Mouse (Mus musculus) left cerebral cortex, postnatal 36 days (tissue): ENCODE measurements at regions not wholly inside any gene's neighbourhood (a gene's known extent, or its start where the extent isn't known, plus 50 kb on each side); places are given as distances from the start of the nearest gene placed in this dataset.
"Not testable (repeated sequence)": the region's sequence is repeated elsewhere in the genome, so short reads cannot be mapped to it uniquely, and the experiment has no call there.

Experiments
- DNase-seq, 2 experiments: peaks; one replicate each; pipeline ENCODE4 v3.0.0; 2021 to 2022; ENCODE audit warnings: low spot score in 2 of 2, mixed read lengths in 1 of 2
- intact Hi-C: fragments of 180-260 bp; cut with DNase I; formaldehyde crosslinking; loops from one replicate; pipeline ENCODE4 v1.15.1; 2025

DNA sequence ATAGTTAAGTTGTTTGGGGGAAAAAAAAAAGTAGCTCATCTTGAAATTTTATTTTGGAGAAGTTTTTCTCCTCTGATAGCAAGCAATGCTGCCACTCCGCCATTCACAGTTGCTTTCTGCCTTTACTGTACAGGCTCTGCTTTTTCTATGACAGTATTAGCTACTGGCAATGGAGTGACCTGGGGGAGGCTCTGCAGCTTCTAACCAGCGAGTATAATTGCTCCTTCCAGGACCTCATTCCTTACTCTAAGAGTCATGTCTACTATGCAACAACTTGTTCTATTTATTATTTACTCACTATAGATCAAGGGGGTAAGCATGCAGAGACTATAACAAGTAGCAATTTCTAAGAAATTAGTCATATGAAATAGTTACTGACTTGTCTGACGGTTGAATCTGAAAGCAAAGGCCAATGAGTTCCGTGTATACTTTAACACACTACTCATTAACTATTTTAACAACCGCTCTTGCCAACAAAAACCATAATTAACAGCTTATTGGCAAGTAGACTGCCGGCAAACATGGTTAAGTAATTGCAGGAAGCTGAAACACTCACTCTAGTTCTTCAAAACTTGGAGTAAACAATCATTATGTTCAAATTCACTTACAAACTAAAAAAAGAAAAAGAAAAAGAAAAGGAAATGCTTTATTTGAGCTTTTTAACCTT lies 432.9 kb upstream of the B3galt2 start:
- intact Hi-C loops = loop anchor here (2.0 kb wide), 1 partner anchor 155 kb away; no protein-coding TSS in a partner anchor
- no peak for DNase-seq

DNA sequence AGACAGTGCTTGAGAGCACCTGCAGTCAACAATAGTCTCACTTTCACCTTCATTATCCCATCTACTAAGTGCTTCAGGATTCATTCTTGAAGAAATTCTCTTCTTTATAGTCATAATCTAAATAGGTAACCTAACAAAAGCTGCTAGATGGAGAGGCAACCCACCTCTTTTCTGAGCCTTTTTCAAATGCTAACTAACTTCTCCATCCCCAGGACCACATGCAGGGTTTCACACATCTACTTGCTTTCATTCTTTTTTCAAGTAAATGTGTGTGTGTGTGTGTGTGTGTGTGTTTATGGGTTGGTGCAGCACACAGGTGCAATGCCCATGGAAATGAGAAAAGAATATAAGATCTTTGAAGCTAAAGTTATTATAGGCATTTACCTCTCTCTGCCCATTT lies 423.1 kb upstream of the B3galt2 start:
- no peak for DNase-seq
- intact Hi-C loops = no loop called here

DNA sequence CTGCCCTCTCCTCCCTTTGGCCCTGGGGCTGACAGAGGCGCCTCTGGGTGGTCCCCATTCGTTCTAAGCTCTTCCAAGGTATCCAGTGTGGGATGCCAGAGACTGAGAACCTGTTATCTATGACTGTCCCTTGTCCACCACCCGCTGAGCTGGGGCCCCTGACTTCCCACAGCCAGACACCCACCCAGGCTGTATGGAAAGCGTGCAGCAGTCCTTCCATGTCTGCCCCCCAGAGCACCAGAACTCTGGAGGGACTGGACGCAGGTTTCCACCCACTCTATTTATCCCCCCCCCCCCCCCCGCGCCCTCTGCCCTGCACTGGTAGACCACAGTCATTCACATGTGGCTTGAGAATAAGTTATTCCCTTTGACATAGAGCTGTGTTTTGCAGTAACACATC lies 408.5 kb upstream of the B3galt2 start:
- intact Hi-C loops = no loop called here

DNA sequence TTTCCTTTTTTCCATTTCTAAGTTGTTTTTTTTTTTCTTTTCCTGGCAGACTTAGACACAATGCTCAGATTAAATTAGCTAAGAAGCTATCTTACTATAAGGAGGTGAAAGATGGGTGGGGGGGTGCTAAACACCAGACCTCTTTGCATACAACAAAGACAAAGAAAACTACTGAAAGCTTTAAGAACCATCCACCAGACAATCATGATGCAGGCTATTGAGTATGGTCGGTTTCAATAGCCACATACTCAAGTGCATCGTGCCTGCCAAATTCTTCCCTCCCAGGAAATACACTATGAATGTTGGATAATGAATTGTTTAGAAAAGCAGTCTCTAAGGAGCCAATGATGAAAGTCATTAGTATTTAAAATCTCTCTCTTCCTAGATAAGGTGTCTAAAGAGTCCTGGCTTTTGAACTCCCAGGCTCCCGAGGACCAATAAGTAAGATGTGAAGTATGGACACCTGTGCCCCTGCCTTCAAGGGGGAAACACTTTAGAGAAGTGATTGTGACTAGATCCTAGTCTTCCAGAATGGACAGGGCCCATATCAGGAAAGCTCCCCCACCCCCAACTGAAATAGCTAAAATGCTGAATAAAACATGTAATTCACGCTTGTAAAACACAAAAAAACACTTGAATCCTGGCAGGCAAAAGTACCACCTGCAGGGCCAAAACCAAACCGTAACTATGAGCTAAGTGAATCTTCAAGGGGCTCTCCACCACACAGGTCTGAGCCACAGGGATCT lies 381.8 kb upstream of the B3galt2 start:
- intact Hi-C loops = no loop called here
- no peak for DNase-seq

More for the DNA sequence above, 408.5 kb upstream of the B3galt2 start:
- no peak for DNase-seq

DNA sequence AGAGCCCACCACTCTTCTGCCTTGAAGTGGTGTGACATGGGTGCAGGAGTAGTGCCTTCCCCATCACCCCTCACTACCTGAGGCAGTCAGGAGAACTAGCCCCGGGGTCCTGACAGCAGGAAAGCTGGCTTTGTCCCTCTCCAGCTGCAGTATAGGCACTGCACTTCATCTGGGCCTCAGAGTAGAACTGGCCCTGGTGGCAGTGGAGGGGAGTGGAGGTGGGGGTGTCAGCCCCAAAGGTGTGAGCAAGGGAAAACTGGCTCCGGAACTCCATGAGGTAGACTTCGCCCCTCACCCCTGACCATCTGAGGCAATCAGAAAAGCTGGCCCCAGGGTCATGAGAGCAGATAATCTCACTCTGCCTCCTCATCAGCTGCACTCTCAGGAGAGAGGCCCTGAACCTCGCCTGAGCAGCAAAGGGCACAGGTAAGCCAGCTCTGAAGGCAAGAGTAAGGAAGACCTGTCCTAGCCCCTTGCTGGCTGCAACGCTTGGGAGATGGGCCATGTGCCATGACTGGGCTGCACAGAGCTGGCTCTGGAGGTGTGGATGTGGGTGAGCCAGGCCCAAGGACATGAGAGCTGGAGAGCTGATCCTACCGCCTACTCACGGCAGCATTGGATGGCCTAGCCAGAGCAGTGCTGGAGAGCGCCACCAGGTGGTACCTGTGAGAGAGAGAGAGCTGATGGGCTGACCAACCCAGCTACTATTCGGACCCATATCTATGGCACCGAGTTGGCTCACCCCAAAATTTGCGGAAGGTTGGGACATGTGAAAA lies 377.0 kb upstream of the B3galt2 start:
- DNase-seq = no peak
- intact Hi-C loops = no loop called here

DNA sequence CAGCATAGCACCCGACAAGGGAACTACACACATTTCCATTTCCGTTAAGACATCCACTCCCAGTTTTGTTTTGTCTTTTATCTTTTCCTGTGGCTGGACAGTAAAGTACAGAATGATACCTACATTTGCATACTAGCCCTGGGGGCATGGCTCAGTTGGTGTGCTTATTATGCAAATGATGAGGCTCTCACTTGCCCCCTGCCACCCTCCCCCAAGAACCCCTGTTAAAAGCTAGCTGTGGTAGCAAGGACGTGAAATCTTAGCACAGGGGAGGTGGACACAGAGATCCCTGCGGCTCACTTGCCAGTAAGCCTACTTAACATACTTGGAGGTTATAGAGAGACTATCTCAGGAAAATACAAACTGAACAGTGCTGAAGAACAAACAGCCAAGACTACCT lies 375.2 kb upstream of the B3galt2 start:
- intact Hi-C loops = no loop called here
- DNase-seq = no peak

DNA sequence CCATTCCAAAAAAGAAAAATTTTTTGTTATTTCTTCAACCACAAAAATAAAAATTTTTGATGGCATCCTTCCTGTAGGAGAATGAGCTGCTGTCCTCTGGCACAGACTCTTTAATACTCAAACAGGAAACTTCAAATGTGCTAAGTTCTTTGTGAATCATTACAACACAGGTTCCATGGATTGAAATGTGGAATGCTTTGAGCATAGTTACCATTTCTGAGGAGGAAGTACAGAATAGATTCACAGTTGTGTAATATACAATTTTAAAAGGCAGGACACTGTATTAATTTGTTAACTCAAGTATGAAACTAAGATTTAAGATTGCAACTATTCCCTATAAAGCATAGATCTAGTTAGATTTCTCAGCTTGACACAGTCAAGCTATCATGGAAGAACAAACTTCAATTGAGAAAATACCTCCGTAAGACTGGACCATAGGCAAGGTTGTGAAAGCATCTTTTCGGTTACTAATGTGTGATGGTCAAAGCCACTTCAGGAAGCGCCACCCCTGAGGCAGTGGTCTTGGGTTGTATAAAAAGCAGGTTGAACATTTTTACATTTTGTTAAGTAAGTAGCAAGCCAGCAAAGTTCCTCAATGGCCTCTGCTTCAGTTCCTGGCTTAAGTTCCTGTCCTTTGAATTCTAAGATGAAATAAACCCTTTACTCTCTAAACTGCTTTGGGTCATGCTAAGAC lies 354.0 kb upstream of the B3galt2 start:
- intact Hi-C loops = no loop called here
- no peak for DNase-seq

DNA sequence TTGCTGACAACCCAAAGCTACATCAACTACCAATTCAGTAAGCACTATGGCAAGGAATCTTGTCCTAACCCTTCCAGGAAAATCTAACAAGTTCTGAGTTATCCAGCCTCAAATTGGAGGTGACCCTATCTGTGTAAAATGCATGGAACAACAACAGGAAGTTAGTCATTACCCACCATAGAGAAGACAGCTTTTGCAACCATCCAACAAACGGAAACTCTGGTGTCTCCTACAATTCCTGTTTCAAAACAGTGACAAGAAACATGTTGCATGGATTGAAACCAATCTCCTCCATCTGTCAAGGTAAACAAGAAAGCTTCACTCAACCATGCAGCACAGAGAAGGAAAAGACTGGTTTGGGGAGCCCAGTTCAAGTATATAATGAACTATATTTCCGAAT lies 353.0 kb upstream of the B3galt2 start:
- intact Hi-C loops = no loop called here
- no peak for DNase-seq

DNA sequence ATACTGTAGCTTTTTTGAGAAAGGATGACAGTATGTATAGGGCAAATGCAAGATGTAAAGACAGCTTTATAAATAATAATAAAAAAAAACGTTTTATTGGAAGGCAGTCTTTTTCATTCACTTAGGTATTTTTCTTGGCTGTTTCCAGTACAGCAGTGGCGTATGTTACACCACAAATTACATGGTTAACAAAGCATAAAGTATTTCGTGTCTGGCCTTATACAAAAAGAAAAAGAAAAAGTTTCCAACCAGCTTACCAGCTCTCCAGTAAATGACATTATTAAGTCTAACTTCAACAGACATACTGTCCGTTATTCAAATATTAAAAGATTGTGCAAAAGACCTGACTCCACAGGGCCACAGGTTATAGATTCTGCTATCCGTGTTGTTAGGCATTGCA lies 343.9 kb upstream of the B3galt2 start:
- intact Hi-C loops = no loop called here
- DNase-seq = no peak

DNA sequence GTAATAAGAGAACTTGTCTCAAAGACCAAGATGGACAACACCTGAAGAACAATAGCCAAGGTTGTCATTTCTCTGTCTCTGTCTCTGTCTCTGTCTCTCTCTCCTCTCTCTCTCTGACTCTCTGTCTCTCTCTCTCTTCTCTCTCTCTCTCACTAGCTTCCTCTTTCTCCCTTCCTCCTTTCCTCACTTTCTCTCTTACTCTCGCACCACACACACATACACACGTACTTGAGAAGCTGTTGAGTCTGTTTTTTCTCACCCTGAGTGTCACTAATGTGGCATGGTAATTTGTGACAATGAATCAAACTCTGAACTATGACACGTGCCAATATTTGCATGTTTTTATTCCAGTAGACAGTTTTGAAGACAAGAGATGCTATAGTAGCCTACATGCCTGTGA lies 333.1 kb upstream of the B3galt2 start:
- DNase-seq = no peak
- intact Hi-C loops = no loop called here

DNA sequence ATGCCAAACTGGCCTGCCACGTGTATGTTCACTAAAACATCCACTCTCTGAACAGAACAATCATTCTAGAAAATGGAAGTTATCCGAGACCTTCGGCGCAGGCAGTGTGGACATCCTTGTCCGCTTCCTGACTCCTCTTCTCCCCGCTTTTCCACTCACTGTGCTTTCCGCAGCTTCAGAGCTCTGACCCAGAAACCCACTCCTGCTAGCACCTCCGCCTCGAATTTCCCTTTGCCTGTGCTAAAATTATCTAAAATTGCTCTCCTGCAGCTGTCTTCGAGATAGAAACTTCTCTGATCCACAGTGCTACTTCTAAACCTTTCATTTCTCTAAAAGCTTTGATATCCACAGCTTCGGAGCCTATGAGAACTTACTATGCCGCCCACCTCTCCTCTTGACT lies 322.1 kb upstream of the B3galt2 start:
- DNase-seq = peak in 1 of 2 experiments; percentile 29
- intact Hi-C loops = no loop called here

DNA sequence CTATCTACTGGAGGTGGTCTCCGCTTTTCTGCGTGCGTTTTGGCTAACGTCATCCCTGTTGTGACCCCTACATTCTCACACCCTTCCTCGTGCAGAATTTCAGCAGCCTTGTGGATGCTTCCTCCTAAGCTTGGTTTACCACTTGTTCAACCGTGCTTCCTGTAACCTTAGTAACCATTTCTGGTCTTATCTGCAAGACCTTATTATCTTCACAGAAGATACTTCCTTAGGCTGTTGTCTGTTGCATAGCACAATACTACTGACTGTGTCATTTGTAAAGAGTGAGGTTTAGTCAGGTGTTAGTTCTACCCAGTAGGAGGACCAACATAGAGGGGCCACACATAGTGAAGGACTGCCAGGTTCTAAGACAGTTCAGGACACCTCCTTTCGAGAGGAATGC lies 320.9 kb upstream of the B3galt2 start:
- intact Hi-C loops = no loop called here
- no peak for DNase-seq

DNA sequence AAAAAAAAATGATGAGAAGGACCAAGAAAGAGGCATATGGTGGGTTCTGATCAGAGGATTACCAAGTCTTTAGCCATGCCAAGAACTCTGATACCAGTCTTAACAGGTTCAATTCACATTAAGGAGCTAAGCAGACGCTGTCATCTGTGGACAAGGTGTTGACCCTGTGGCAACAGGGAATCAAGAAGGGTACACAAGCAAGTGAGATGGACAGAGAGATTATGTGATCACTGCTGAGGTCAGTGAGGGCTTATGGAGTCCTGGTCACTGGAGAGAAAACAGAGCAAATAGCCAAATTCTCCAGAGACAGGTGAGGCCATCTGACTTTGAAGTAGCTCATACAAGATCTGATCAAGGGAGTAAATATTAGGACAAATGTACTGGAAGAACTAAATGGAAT lies 289.1 kb upstream of the B3galt2 start:
- no peak for DNase-seq
- intact Hi-C loops = no loop called here

DNA sequence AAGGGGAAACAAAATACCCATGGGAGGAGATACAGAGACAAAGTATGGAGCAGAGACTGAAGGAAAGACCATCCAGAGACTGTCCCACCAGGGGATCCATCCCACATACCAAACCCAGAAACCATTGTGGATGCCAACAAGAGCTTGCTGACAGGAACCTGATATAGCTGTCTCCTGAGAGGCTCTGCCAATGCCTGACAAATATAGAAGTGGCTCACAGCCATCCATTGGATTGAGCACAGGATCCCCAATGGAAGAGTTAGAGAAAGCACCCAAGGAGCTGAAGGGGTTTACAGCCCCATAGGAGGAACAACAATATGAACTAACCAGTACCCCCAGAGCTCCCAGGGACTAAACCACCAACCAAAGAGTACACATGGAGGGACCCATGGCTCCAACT lies 280.2 kb upstream of the B3galt2 start:
- DNase-seq, intact Hi-C loops: not testable (repeated sequence)

DNA sequence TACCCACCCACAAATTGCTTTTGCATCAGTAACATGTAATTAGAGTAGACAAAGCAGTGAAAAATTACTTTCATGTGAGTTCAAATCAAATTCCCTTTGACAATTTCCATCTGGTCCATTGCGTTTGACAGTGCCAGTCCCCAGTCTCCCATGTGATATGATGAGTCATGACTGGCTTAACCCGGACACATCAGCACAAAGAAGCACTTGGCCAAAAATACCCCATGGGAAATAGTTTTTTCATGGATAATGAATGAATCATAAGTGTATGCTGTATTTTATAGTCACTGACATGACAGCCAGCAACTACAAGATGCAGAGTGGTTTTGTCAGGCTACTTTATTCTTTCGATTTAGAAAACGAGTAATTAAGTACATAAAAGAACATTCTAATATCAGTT lies 248.6 kb upstream of the B3galt2 start:
- no peak for DNase-seq
- intact Hi-C loops = no loop called here
